Mouse (Mus musculus): ENCODE measurements around the gene Prss29. TPM values are rescaled to one million over a fixed set of nuclear protein-coding genes. Genes with fewer than 3 reads are reported as not detected.

Prss29 gene
- total and polyA plus RNA-seq, 3 experiments, result not detected

DNA sequence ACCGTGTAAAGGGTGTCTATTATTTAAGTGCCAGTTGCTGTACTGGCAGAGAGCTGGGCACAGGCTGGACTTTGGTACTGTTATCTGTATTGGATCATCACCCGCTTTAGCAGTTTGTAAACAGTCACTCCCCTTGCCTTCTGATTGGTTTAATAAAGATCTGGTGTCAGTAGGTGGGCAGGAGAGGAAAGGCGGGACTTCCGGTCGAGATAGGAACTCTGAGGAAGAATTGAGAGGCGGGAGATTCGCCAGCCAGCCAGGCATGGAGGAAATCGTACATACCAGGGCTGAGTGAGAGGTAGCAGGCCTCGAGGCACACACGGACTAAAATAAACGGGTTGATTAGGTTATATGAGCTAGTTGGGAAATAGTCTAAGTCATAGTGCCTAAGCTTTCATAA, 36.3 kb upstream of the Prss29 start:
- TF ChIP-seq USF1 (IDR thresholded peaks at IDR 0.05; ENCODE audit: low read depth, low read length), result no peak
- TF ChIP-seq NELFE (IDR thresholded peaks at IDR 0.05; ENCODE audit: low read depth, low read length), result peak; percentile 87
- no peak for TF ChIP-seq MAFK (IDR thresholded peaks at IDR 0.05; ENCODE audit: borderline replicate concordance, low read depth, low read length)
- TF ChIP-seq CHD1 (IDR thresholded peaks at IDR 0.05; ENCODE audit: low read depth, low read length), result no peak
- TF ChIP-seq SIN3A (IDR thresholded peaks at IDR 0.05; ENCODE audit: low read length), result peak; percentile 81
- TF ChIP-seq EP300 (IDR thresholded peaks at IDR 0.05; ENCODE audit: low read depth in 1 of 2, low read length in 2 of 2), result peak in 1 of 2 experiments; percentile 4; a peak in 1 of 4 replicates
- TF ChIP-seq ETS1 (IDR thresholded peaks at IDR 0.05; ENCODE audit: low read depth, low read length), result peak; percentile 31; the same call in 1 of the 2 replicates
- TF ChIP-seq TCF12 (IDR thresholded peaks at IDR 0.05; ENCODE audit: low read depth, low read length), result peak; percentile 31; the same call in 1 of the 2 replicates
- TF ChIP-seq GATA1 (IDR thresholded peaks at IDR 0.05; ENCODE audit: low read depth, low read length), result peak; percentile 88
- TF ChIP-seq HCFC1 (IDR thresholded peaks at IDR 0.05; ENCODE audit: low read depth, low read length), result peak; percentile 81
- TF ChIP-seq ZMIZ1 (IDR thresholded peaks at IDR 0.05; ENCODE audit: low read depth, low read length), result peak; percentile 48
- peak; percentile 67 for TF ChIP-seq TBP (IDR thresholded peaks at IDR 0.05; ENCODE audit: low read depth, low read length)
- peak; percentile 61 to 94 for TF ChIP-seq POLR2A (IDR thresholded peaks at IDR 0.05; ENCODE audit: control insufficient read depth in 1 of 2, insufficient read depth in 1 of 2, low read depth in 1 of 2, low read length in 2 of 2, poor library complexity in 1 of 2)
- no peak for TF ChIP-seq ZKSCAN1 (IDR thresholded peaks at IDR 0.05; ENCODE audit: low read depth, low read length)
- TF ChIP-seq POLR2AphosphoS2 (IDR thresholded peaks at IDR 0.05; ENCODE audit: low read length), result peak; percentile 88
- peak; percentile 79 for TF ChIP-seq ELF1 (IDR thresholded peaks at IDR 0.05; ENCODE audit: low read depth, low read length)
- TF ChIP-seq MYC (IDR thresholded peaks at IDR 0.05; ENCODE audit: low read depth, low read length), result peak; percentile 53; the same call in 1 of the 2 replicates
- TF ChIP-seq RAD21 (IDR thresholded peaks at IDR 0.05; ENCODE audit: low read depth, low read length), result no peak
- H3K9ac ChIP-seq (ENCODE audit: control insufficient read depth, low read depth, low read length, poor library complexity, severe bottlenecking), result peak overlapping the region; percentile 72
- DNase-seq (ENCODE audit: low read depth, low spot score), result peak; percentile 95

DNA sequence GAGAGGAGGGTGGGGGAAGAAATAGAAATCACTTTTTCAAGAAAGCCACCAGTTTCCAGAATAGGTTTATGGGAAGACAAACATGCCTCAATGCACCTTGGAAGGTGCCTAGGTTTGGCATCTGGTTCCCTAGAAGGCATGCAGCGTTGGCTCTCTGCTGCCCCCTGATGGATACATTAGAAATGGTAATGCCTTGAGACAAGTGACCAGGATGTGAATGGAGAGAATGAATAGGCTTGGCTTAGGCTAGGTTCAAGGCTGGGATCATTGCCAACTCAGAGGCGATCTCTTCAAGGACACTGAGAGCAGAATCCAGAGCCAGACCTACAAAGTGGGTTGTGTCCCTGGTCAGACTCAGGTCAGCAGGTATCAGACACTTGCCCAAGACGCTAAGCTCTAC, 33.4 kb upstream of the Prss29 start:
- H3K27me3 ChIP-seq (ENCODE audit: control insufficient read depth in 1 of 2, insufficient read depth in 2 of 2, low read length in 2 of 2), result no peaks in the 10 kb centered on the region
- no peak overlapping the region for H3K4me3 ChIP-seq (ENCODE audit: control insufficient read depth in 1 of 2, insufficient read depth in 1 of 2, low read depth in 2 of 2, low read length in 2 of 2)
- no peak overlapping the region for H3K27ac ChIP-seq (ENCODE audit: control insufficient read depth, low read depth, low read length)
- no peaks in the 10 kb centered on the region for H3K9me3 ChIP-seq (replicated peaks; ENCODE audit: insufficient read depth, low read length)
- H3K79me2 ChIP-seq (ENCODE audit: control insufficient read depth, insufficient read depth, low read length, poor library complexity), result no peaks in the 10 kb centered on the region
- peak; percentile 86 for DNase-seq (ENCODE audit: low read depth, low spot score)
- H3K4me1 ChIP-seq (ENCODE audit: control insufficient read depth in 1 of 2, insufficient read depth in 2 of 2, low read length in 2 of 2), result peaks cover 2 to 12% of the 10 kb centered on the region in 2 experiments; a peak in 1 of 4 replicates
- H3K9ac ChIP-seq (ENCODE audit: control insufficient read depth, low read depth, low read length, poor library complexity, severe bottlenecking), result no peak overlapping the region
- TF ChIP-seq CTCF (IDR thresholded peaks at IDR 0.05 in 2 of 3, conservative IDR thresholded peaks at IDR 0.05 in 1 of 3; ENCODE audit: control insufficient read depth in 1 of 3, insufficient read depth in 1 of 3, low read depth in 2 of 3, low read length in 3 of 3, poor library complexity in 1 of 3, severe bottlenecking in 1 of 3) (peak; percentile 84 to 99 (median 97)), MXI1 (IDR thresholded peaks at IDR 0.05; ENCODE audit: low read depth, low read length) (0 out of 2 replicates have a peak, but pooled peaks have one; percentile 19), ZC3H11A (IDR thresholded peaks at IDR 0.05; ENCODE audit: low read depth, low read length) (peak; percentile 81), MYC (IDR thresholded peaks at IDR 0.05; ENCODE audit: low read depth, low read length) (0 out of 2 replicates have a peak, but pooled peaks have one; percentile 37), RAD21 (IDR thresholded peaks at IDR 0.05; ENCODE audit: low read depth, low read length) (peak; percentile 88), SIN3A (IDR thresholded peaks at IDR 0.05; ENCODE audit: low read length) (peak; percentile 57; the same call in 1 of the 2 replicates), TAL1 (IDR thresholded peaks at IDR 0.05; ENCODE audit: low read length) (no peak), EP300 (IDR thresholded peaks at IDR 0.05; ENCODE audit: low read depth in 1 of 2, low read length in 2 of 2) (no peak), SMC3 (IDR thresholded peaks at IDR 0.05; ENCODE audit: low read depth, low read length) (peak; percentile 84)
- H3K36me3 ChIP-seq (ENCODE audit: control insufficient read depth in 1 of 2, insufficient read depth in 2 of 2, low read length in 2 of 2), result peaks cover 0 to 3% of the 10 kb centered on the region in 2 experiments; a peak in 1 of 4 replicates

More for the DNA sequence above, 36.3 kb upstream of the Prss29 start:
- Histone ChIP-seq H3K4me3 (ENCODE audit: control insufficient read depth in 1 of 2, insufficient read depth in 1 of 2, low read depth in 2 of 2, low read length in 2 of 2) (peak overlapping the region; percentile 52 to 63), H3K27ac (ENCODE audit: control insufficient read depth, low read depth, low read length) (peak overlapping the region; percentile 54), H3K79me2 (ENCODE audit: control insufficient read depth, insufficient read depth, low read length, poor library complexity) (no peaks in the 10 kb centered on the region), H3K4me1 (ENCODE audit: control insufficient read depth in 1 of 2, insufficient read depth in 2 of 2, low read length in 2 of 2) (peaks cover 4 to 15% of the 10 kb centered on the region in 2 experiments; a peak in 3 of 4 replicates), H3K36me3 (ENCODE audit: control insufficient read depth in 1 of 2, insufficient read depth in 2 of 2, low read length in 2 of 2) (peaks cover 0 to 3% of the 10 kb centered on the region in 2 experiments; a peak in 1 of 4 replicates), H3K27me3 (ENCODE audit: control insufficient read depth in 1 of 2, insufficient read depth in 2 of 2, low read length in 2 of 2) (no peaks in the 10 kb centered on the region), H3K9me3 (replicated peaks; ENCODE audit: insufficient read depth, low read length) (no peaks in the 10 kb centered on the region)
